Mouse (Mus musculus) liver, adult 2 months (tissue): ENCODE data around the gene Gpd1. TPM values are rescaled to one million over a fixed set of nuclear protein-coding genes. Genes with fewer than 3 reads are reported as not detected.
A peak's percentile ranks its signal among the peaks of the same experiment; 100 is the strongest.
"Not testable (repeated sequence)": the region's sequence is repeated elsewhere in the genome, so short reads cannot be mapped to it uniquely, and the experiment has no call there.

Source experiments
- DNase-seq: peaks from one replicate; pipeline ENCODE4 v3.0.0-alpha.2; 2011; ENCODE audit warnings: low read depth, low spot score; ENCODE audit errors: extremely low read depth
- H3K27ac ChIP-seq: fragments of 200-500 bp; replicated peaks from 2 replicates; pipeline ENCODE4 v1.5.1; 2012; ENCODE audit warnings: low read depth, mild to moderate bottlenecking, control low read depth, inconsistent platforms, low read length; ENCODE audit not compliant: insufficient read depth
- H3K27me3 ChIP-seq: fragments of 200-500 bp; 2 replicates; pipeline ENCODE4 v1.6.1; 2012; ENCODE audit warnings: mild to moderate bottlenecking, moderate library complexity, low read length, inconsistent platforms; ENCODE audit not compliant: control insufficient read depth, insufficient read depth
- H3K36me3 ChIP-seq: fragments of 200-500 bp; 2 replicates; pipeline ENCODE4 v1.6.1; 2012; ENCODE audit warnings: low read length, inconsistent platforms; ENCODE audit not compliant: control insufficient read depth, insufficient read depth
- H3K4me1 ChIP-seq: fragments of 200-500 bp; 2 replicates; pipeline ENCODE4 v1.6.1; 2011; ENCODE audit warnings: low read length; ENCODE audit not compliant: control insufficient read depth, insufficient read depth
- H3K4me3 ChIP-seq: fragments of 200-500 bp; 2 replicates; pipeline ENCODE4 v1.5.1; 2011; ENCODE audit warnings: low read depth, mild to moderate bottlenecking, control low read depth, low read length, moderate library complexity; ENCODE audit not compliant: insufficient read depth
- H3K79me2 ChIP-seq: fragments of 200-500 bp; 2 replicates; pipeline ENCODE4 v1.6.1; 2012; ENCODE audit warnings: inconsistent platforms, mild to moderate bottlenecking, low read length, moderate library complexity; ENCODE audit not compliant: control insufficient read depth, insufficient read depth
- H3K9ac ChIP-seq: fragments of 200-500 bp; 2 replicates; pipeline ENCODE4 v1.6.1; 2012; ENCODE audit warnings: low read depth, mild to moderate bottlenecking, control low read depth, inconsistent platforms, low read length
- CTCF ChIP-seq: fragments of 200-500 bp; IDR thresholded peaks from 2 replicates; pipeline ENCODE4 v1.5.1; 2011; ENCODE audit warnings: low read depth, low read length, control low read depth
- POLR2A ChIP-seq: fragments of 200-500 bp; IDR thresholded peaks from 2 replicates; pipeline ENCODE4 v1.6.1; 2011; ENCODE audit warnings: low read length, control low read depth; ENCODE audit not compliant: insufficient read depth; ENCODE audit errors: extremely low read depth
- WGBS: fragments of 180-500 bp; shearing (Covaris S2); methylation state at CpG from one replicate; pipeline ENCODE4 v1.1.7; 2018; 5-methylcytosine and 5-hydroxymethylcytosine counted together
- polyA plus RNA-seq: library from polyadenylated mRNA; depleted of rRNA; stranded (reverse); fragments of >200 nt; gene quantifications from 2 replicates; pipeline ENCODE4 v1.2.3, GENCODE M21; 2012; rRNA removed
- total RNA-seq: library from RNA; depleted of rRNA; stranded (reverse); fragments of >200 nt; gene quantifications from 2 replicates; pipeline ENCODE4 v1.2.3, GENCODE M21; 2014; rRNA removed

The Gpd1 gene
- total and polyA plus RNA-seq, 2 experiments = 151 to 233 TPM

GRCm38 (mm10) chr15:99771601-99772276 is 54.4 kb downstream of the Gpd1 start:
- no peaks in the 10 kb centered on the region; the same call in 1 of the 2 replicates for H3K4me1 ChIP-seq
- WGBS = 5% methylated on average over 59 of the region's 59 CpGs
- no peak for TF ChIP-seq CTCF
- no peak for TF ChIP-seq POLR2A
- peak overlapping the region; percentile 79 for H3K4me3 ChIP-seq
- H3K79me2 ChIP-seq = no peaks in the 10 kb centered on the region
- peak overlapping the region; percentile 4; the same call in 1 of the 2 replicates for H3K27ac ChIP-seq
- no peak for DNase-seq
- no peaks in the 10 kb centered on the region for H3K27me3 ChIP-seq
- H3K36me3 ChIP-seq = no peaks in the 10 kb centered on the region
- H3K9ac ChIP-seq = peak overlapping the region; percentile 72

- Histone ChIP-seq H3K27me3 (no peaks in the 10 kb centered on the region), H3K4me1 (no peaks in the 10 kb centered on the region; the same call in 1 of the 2 replicates), H3K79me2 (no peaks in the 10 kb centered on the region), H3K27ac (no peak overlapping the region), H3K9ac (peak overlapping the region; percentile 72), H3K4me3 (peak overlapping the region; percentile 79), H3K36me3 (no peaks in the 10 kb centered on the region)
- WGBS = under 1% methylated on average over 40 of the region's 41 CpGs
- TF ChIP-seq POLR2A = peak; percentile 80
- TF ChIP-seq CTCF = peak; percentile 28
- peak; percentile 36 for DNase-seq
These were observed 55.1 kb downstream of the Gpd1 start for GRCm38 (mm10) chr15:99772277-99772880.

- H3K27me3 ChIP-seq, H3K79me2 ChIP-seq, DNase-seq, H3K4me1 ChIP-seq, H3K36me3 ChIP-seq: not testable (repeated sequence)
- Histone ChIP-seq H3K27ac (peak within 1 kb of the TSS; percentile 4; the same call in 1 of the 2 replicates), H3K4me3 (peak within 1 kb of the TSS; percentile 79), H3K9ac (peak within 1 kb of the TSS; percentile 72)
These were observed 55.4 kb downstream of the Gpd1 start, which contains the start of gene Cers5 for GRCm38 (mm10) chr15:99772881-99772924. TSS of gene Cers5 (minus strand) at chr15:99772885.

GRCm38 (mm10) chr15:99772925-99773324 is 55.6 kb downstream of the Gpd1 start:
- WGBS = 70% methylated on average over 3 of the region's 3 CpGs
- Histone ChIP-seq H3K27me3 (no peaks in the 10 kb centered on the region), H3K27ac (no peak overlapping the region), H3K36me3 (peaks cover 5% of the 10 kb centered on the region), H3K4me1 (no peaks in the 10 kb centered on the region; the same call in 1 of the 2 replicates), H3K9ac (no peak overlapping the region), H3K4me3 (no peak overlapping the region), H3K79me2 (no peaks in the 10 kb centered on the region)
- no peak for DNase-seq
- no peak for TF ChIP-seq POLR2A
- TF ChIP-seq CTCF = no peak

Other genes with a start within 250 kb of the Gpd1 start
- 3.1 and 3.2 TPM in 2 replicates for gene Bcdin3d, start 242.8 kb upstream of the Gpd1 start, total RNA-seq
- 3.1 and 3.6 TPM in 2 replicates for gene Bcdin3d, start 242.8 kb upstream of the Gpd1 start, polyA plus RNA-seq
- gene Faim2, start 189.3 kb upstream of the Gpd1 start, total RNA-seq = under 0.01 and 0.07 TPM in 2 replicates
- not detected in 2 replicates for gene Faim2, start 189.3 kb upstream of the Gpd1 start, polyA plus RNA-seq
- gene Aqp2, start 138.5 kb upstream of the Gpd1 start, total RNA-seq = not detected in 2 replicates
- gene Aqp2, start 138.5 kb upstream of the Gpd1 start, polyA plus RNA-seq = not detected in 2 replicates
- gene Aqp5, start 126.7 kb upstream of the Gpd1 start, total RNA-seq = 0.46 TPM in 1 of 2 replicates, not detected in the other
- not detected in 2 replicates for gene Aqp5, start 126.7 kb upstream of the Gpd1 start, polyA plus RNA-seq
- not detected in 2 replicates for gene Aqp6, start 116.1 kb upstream of the Gpd1 start, total RNA-seq
- gene Aqp6, start 116.1 kb upstream of the Gpd1 start, polyA plus RNA-seq = not detected in 2 replicates
- gene Racgap1, start 65.9 kb upstream of the Gpd1 start, total RNA-seq = 0.92 and 1.4 TPM in 2 replicates
- 0.32 and 0.56 TPM in 2 replicates for gene Racgap1, start 65.9 kb upstream of the Gpd1 start, polyA plus RNA-seq
- gene Asic1, start 47.1 kb upstream of the Gpd1 start, total RNA-seq = not detected in 2 replicates
- gene Asic1, start 47.1 kb upstream of the Gpd1 start, polyA plus RNA-seq = 0.16 TPM in 1 of 2 replicates, not detected in the other
- 2.0 and 3.1 TPM in 2 replicates for gene Smarcd1, start 15.4 kb upstream of the Gpd1 start, total RNA-seq
- 8.5 and 9.3 TPM in 2 replicates for gene Smarcd1, start 15.4 kb upstream of the Gpd1 start, polyA plus RNA-seq
- gene Gm17349, start 12.0 kb upstream of the Gpd1 start, total RNA-seq = not detected in 2 replicates
- 1.4 TPM in 1 of 2 replicates, not detected in the other for gene Gm17349, start 12.0 kb upstream of the Gpd1 start, polyA plus RNA-seq
- gene Cox14, start 8.1 kb downstream of the Gpd1 start, total RNA-seq = 58.6 and 70.0 TPM in 2 replicates
- gene Cox14, start 8.1 kb downstream of the Gpd1 start, polyA plus RNA-seq = 115 and 117 TPM in 2 replicates
- gene Cers5, start 55.4 kb downstream of the Gpd1 start, total RNA-seq = 3.2 and 3.8 TPM in 2 replicates
- gene Cers5, start 55.4 kb downstream of the Gpd1 start, polyA plus RNA-seq = 1.7 and 2.0 TPM in 2 replicates
- 28.9 and 32.7 TPM in 2 replicates for gene Lima1, start 157.9 kb downstream of the Gpd1 start, total RNA-seq
- gene Lima1, start 157.9 kb downstream of the Gpd1 start, polyA plus RNA-seq = 11.2 and 16.0 TPM in 2 replicates
- gene Fam186a, start 249.5 kb downstream of the Gpd1 start, total RNA-seq = not detected in 2 replicates
- not detected in 2 replicates for gene Fam186a, start 249.5 kb downstream of the Gpd1 start, polyA plus RNA-seq